Mouse (Mus musculus) heart, adult 2 months (tissue): ENCODE data around the gene Msmb. TPM values are rescaled to one million over a fixed set of nuclear protein-coding genes. Genes with fewer than 3 reads are reported as not detected.
A peak's percentile ranks its signal among the peaks of the same experiment; 100 is the strongest.

Experiments used
- DNase-seq, 2 experiments: peaks; one replicate each; pipeline ENCODE4 v3.0.0; 2021
- H3K27ac ChIP-seq: fragments of 200-600 bp; 2 replicates; pipeline ENCODE4 v1.8.1; 2022
- H3K27me3 ChIP-seq: fragments of 200-500 bp; 2 replicates; pipeline ENCODE4 v1.6.1; 2012; ENCODE audit warnings: mild to moderate bottlenecking, low read length, inconsistent platforms, mixed read lengths; ENCODE audit not compliant: control insufficient read depth, insufficient read depth
- H3K36me3 ChIP-seq: fragments of 200-500 bp; 2 replicates; pipeline ENCODE4 v1.6.1; 2012; ENCODE audit warnings: low read length, inconsistent platforms; ENCODE audit not compliant: control insufficient read depth, insufficient read depth
- H3K4me1 ChIP-seq: fragments of 200-500 bp; 2 replicates; pipeline ENCODE4 v1.6.1; 2011; ENCODE audit warnings: low read length; ENCODE audit not compliant: control insufficient read depth, insufficient read depth
- H3K4me3 ChIP-seq: fragments of 200-600 bp; 2 replicates; pipeline ENCODE4 v1.8.1; 2022
- H3K79me2 ChIP-seq: fragments of 200-500 bp; replicated peaks from 2 replicates; pipeline ENCODE4 v1.6.1; 2012; ENCODE audit warnings: mild to moderate bottlenecking, inconsistent platforms, low read length, moderate library complexity, mixed read lengths; ENCODE audit not compliant: control insufficient read depth, insufficient read depth
- H3K9ac ChIP-seq: fragments of 200-500 bp; 2 replicates; pipeline ENCODE4 v1.6.1; 2012; ENCODE audit warnings: low read depth, mild to moderate bottlenecking, control low read depth, inconsistent platforms, low read length, mixed read lengths
- CTCF ChIP-seq: fragments of 200-600 bp; IDR thresholded peaks from 2 replicates; pipeline ENCODE4 v1.8.1; 2022; ENCODE audit warnings: antibody characterized with exemption, mild to moderate bottlenecking, moderate library complexity
- EP300 ChIP-seq: fragments of 200-500 bp; IDR thresholded peaks from 2 replicates; pipeline ENCODE4 v1.6.1; 2011; ENCODE audit warnings: low read depth, low read length, control low read depth; ENCODE audit not compliant: insufficient read depth
- POLR2A ChIP-seq: fragments of 200-500 bp; IDR thresholded peaks from 2 replicates; pipeline ENCODE4 v1.6.1; 2011; ENCODE audit warnings: mild to moderate bottlenecking, low read depth, low read length, control low read depth; ENCODE audit not compliant: insufficient read depth
- WGBS: fragments of 180-500 bp; shearing (Covaris S2); methylation state at CpG from one replicate; pipeline ENCODE4 v1.1.7; 2018; 5-methylcytosine and 5-hydroxymethylcytosine counted together
- intact Hi-C: fragments of 180-260 bp; cut with DNase I; formaldehyde crosslinking; loops from one replicate; pipeline ENCODE4 v1.15.1; 2025
- long read RNA-seq: library from polyadenylated mRNA; stranded (forward); transcript quantifications from one replicate; pipeline ENCODE4 v2.0.0, GENCODE M21; 2021
- polyA plus RNA-seq: library from polyadenylated mRNA; depleted of rRNA; stranded (reverse); fragments of >200 nt; gene quantifications from 2 replicates; pipeline ENCODE4 v1.2.3, GENCODE M21; 2012; rRNA removed
- total RNA-seq, 2 experiments: library from RNA; stranded (reverse); gene quantifications; 2 replicates each; pipeline ENCODE4 v1.2.3; 2021

Gene Msmb
- total RNA-seq (not detected), polyA plus RNA-seq (not detected in 2 replicates)
- long read RNA-seq, result 0 reads

DNA sequence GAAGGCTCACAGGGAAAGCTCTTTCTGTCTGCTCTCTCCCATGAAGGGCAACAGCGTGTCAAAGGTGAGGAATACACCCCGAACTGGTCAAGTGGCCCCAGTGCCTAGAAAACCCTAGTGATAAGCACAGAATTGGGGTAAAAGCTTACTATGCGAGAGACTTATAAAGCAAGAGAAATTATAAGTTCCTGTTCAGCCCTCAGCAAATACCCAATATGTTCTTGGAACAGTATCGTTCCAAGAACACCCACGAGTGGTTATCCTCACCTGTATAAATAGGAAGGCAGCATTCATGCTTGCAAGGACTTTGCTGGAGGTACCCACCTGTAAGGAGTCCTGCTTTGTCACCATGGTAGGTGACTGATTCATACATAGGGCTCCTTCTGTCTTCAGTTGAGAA is at the start of gene Msmb:
TSS of gene Msmb (plus strand) at position 301 of the 400 bp plus-strand sequence.
- H3K4me1 ChIP-seq, result no peaks in the 10 kb centered on the region
- H3K27me3 ChIP-seq, result no peaks in the 10 kb centered on the region; the same call in 1 of the 2 replicates
- H3K9ac ChIP-seq, result no peak within 1 kb of the TSS
- H3K36me3 ChIP-seq, result no peaks in the 10 kb centered on the region
- no peaks in the 10 kb centered on the region for H3K79me2 ChIP-seq
- DNase-seq, result no peak
- intact Hi-C loops, result no loop called here
- no peak within 1 kb of the TSS for H3K27ac ChIP-seq
- WGBS, result 89% methylated on average over 5 of the region's 5 CpGs
- TF ChIP-seq EP300, result no peak
- TF ChIP-seq CTCF, result no peak
- no peak for TF ChIP-seq POLR2A
- no peak within 1 kb of the TSS for H3K4me3 ChIP-seq

GRCm38 (mm10) chr14:32093018-32093417 is 48.8 kb upstream of the Msmb start:
- no peak for TF ChIP-seq CTCF
- TF ChIP-seq POLR2A, result no peak
- TF ChIP-seq EP300, result no peak
- intact Hi-C loops, result no loop called here
- DNase-seq, result no peak
- peaks cover 9% of the 10 kb centered on the region for H3K36me3 ChIP-seq
- H3K27me3 ChIP-seq, result no peaks in the 10 kb centered on the region
- H3K79me2 ChIP-seq, result peaks cover 2% of the 10 kb centered on the region; the same call in 1 of the 2 replicates
- no peak overlapping the region for H3K9ac ChIP-seq
- 31% methylated on average over 1 of the region's 1 CpGs for WGBS
- H3K27ac ChIP-seq, result no peak overlapping the region; the same call in 1 of the 2 replicates
- H3K4me3 ChIP-seq, result no peak overlapping the region
- H3K4me1 ChIP-seq, result peaks cover 5% of the 10 kb centered on the region

- Histone ChIP-seq H3K4me1 (peaks cover 5% of the 10 kb centered on the region), H3K27ac (no peak overlapping the region; the same call in 1 of the 2 replicates), H3K4me3 (no peak overlapping the region), H3K79me2 (peaks cover 2% of the 10 kb centered on the region; the same call in 1 of the 2 replicates), H3K36me3 (peaks cover 9% of the 10 kb centered on the region), H3K9ac (0 out of 2 replicates have a peak overlapping the region, but pooled peaks have one; percentile 40), H3K27me3 (no peaks in the 10 kb centered on the region)
- TF ChIP-seq POLR2A (no peak), EP300 (no peak), CTCF (no peak)
- WGBS, result 30% methylated on average over 11 of the region's 11 CpGs
- peak in 1 of 2 experiments; percentile 30 for DNase-seq
- intact Hi-C loops, result no loop called here
Observed at GRCm38 (mm10) chr14:32093500-32094117, 48.2 kb upstream of the Msmb start.

DNA sequence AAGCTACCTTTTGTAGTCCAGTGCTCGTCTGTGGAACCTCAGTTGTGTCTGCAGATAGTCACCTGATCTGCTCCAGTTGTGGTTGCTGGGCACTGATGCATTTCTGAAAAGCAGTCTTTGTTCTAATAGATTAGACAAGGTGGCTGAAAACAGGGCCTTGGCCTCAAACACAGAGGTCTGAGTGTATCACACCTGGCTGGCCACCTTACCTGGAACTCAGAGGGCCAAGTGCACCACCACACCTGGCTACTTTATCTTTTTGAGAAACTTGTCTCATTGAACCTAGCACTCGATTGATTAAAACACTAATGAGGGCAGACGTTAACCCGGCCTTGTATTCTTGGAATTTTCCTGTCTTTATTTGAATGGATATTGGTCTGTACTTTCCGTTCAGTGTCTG is 46.2 kb upstream of the Msmb start:
- Histone ChIP-seq H3K27ac (no peak overlapping the region), H3K36me3 (peaks cover 9% of the 10 kb centered on the region), H3K4me1 (peaks cover 5% of the 10 kb centered on the region), H3K79me2 (no peaks in the 10 kb centered on the region), H3K9ac (no peak overlapping the region), H3K27me3 (no peaks in the 10 kb centered on the region), H3K4me3 (no peak overlapping the region)
- TF ChIP-seq EP300 (no peak), POLR2A (no peak), CTCF (no peak)
- DNase-seq, result no peak
- WGBS, result 90% methylated on average over 5 of the region's 5 CpGs
- intact Hi-C loops, result no loop called here

DNA sequence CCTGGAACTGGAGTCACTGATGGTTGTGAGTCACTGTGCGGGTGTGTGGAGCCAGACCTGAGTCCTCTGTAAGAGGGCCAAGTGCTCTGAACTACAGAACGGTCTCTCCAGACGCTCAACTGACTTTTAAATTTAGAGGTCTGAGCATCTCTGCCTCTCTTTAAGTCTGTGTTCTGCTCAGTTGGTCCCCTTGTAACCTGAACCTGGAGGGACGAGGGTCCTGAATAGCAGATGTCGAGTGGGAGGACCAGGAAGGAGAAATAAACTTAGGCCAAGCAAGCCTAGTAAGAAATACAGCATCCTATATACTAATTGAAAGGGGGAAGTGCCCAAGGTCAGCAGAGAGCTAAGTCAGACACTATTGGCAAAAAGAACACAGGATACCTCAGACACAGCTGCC is 45.1 kb upstream of the Msmb start:
- H3K36me3 ChIP-seq, result peaks cover 9% of the 10 kb centered on the region
- intact Hi-C loops, result no loop called here
- H3K9ac ChIP-seq, result no peak overlapping the region
- 85% methylated on average over 5 of the region's 5 CpGs for WGBS
- H3K4me3 ChIP-seq, result no peak overlapping the region
- TF ChIP-seq EP300 (no peak), CTCF (no peak), POLR2A (no peak)
- no peak overlapping the region for H3K27ac ChIP-seq
- no peaks in the 10 kb centered on the region for H3K79me2 ChIP-seq
- no peaks in the 10 kb centered on the region for H3K27me3 ChIP-seq
- H3K4me1 ChIP-seq, result peaks cover 3% of the 10 kb centered on the region
- DNase-seq, result no peak

GRCm38 (mm10) chr14:32097691-32098090 is 44.1 kb upstream of the Msmb start:
- no peak overlapping the region for H3K9ac ChIP-seq
- H3K27me3 ChIP-seq, result no peaks in the 10 kb centered on the region
- peaks cover 8% of the 10 kb centered on the region for H3K36me3 ChIP-seq
- WGBS, result 94% methylated on average over 7 of the region's 7 CpGs
- no peak for DNase-seq
- H3K4me1 ChIP-seq, result peaks cover 3% of the 10 kb centered on the region
- no peak overlapping the region for H3K27ac ChIP-seq
- TF ChIP-seq CTCF, result no peak
- H3K4me3 ChIP-seq, result no peak overlapping the region
- no peaks in the 10 kb centered on the region for H3K79me2 ChIP-seq
- intact Hi-C loops, result no loop called here
